Mouse (Mus musculus) liver, embryonic 11.5 days (tissue): ENCODE results near the gene Cyth4. TPM values are rescaled to one million over a fixed set of nuclear protein-coding genes. Genes with fewer than 3 reads are reported as not detected.

Source experiments
- ATAC-seq: fragments of 200-750 bp; cut with Nextera tagmentation; replicated peaks from 2 replicates; pipeline ENCODE4 v1.8.0; 2017; ENCODE audit warnings: moderate number of reproducible peaks, mild to moderate bottlenecking, moderate TSS enrichment, moderate library complexity; ENCODE audit not compliant: low FRiP score
- DNase-seq: peaks from one replicate; pipeline ENCODE4 v3.0.0-alpha.2; 2017; ENCODE audit warnings: low spot score
- H3K27ac ChIP-seq: fragments of 300-500 bp; sonication (generic); 2 replicates; pipeline ENCODE4 v1.5.1; 2014; ENCODE audit warnings: mild to moderate bottlenecking, low read depth, low read length, control low read depth
- H3K27me3 ChIP-seq: fragments of 300-500 bp; sonication (generic); replicated peaks from 2 replicates; pipeline ENCODE4 v1.6.1; 2014; ENCODE audit warnings: low read length, mixed read lengths; ENCODE audit not compliant: control insufficient read depth, insufficient read depth
- H3K36me3 ChIP-seq: fragments of 300-500 bp; sonication (generic); 2 replicates; pipeline ENCODE4 v1.6.1; 2014; ENCODE audit warnings: mild to moderate bottlenecking, low read length, moderate library complexity, mixed read lengths; ENCODE audit not compliant: control insufficient read depth, insufficient read depth
- H3K4me1 ChIP-seq: fragments of 300-500 bp; sonication (generic); replicated peaks from 2 replicates; pipeline ENCODE4 v1.6.1; 2014; ENCODE audit warnings: low read length, mixed read lengths; ENCODE audit not compliant: control insufficient read depth, insufficient read depth
- H3K4me2 ChIP-seq: fragments of 300-500 bp; sonication (generic); 2 replicates; pipeline ENCODE4 v1.6.1; 2014; ENCODE audit warnings: mild to moderate bottlenecking, control low read depth, moderate library complexity
- H3K4me3 ChIP-seq: fragments of 300-500 bp; sonication (generic); 2 replicates; pipeline ENCODE4 v1.5.1; 2014; ENCODE audit warnings: low read depth, low read length, control low read depth
- H3K9ac ChIP-seq: fragments of 300-500 bp; sonication (generic); 2 replicates; pipeline ENCODE4 v1.6.1; 2014; ENCODE audit warnings: low read depth, low read length, control low read depth
- H3K9me3 ChIP-seq: fragments of 300-500 bp; sonication (generic); 2 replicates; pipeline ENCODE4 v1.6.1; 2016; ENCODE audit warnings: low read length, inconsistent platforms, mixed read lengths; ENCODE audit not compliant: control insufficient read depth
- WGBS: fragments of 180-500 bp; shearing (Covaris S2); extraction: QIAGEN DNeasy Blood & Tissue Kit; methylation state at CpG from one replicate; pipeline ENCODE4 v1.1.7; 2014; 5-methylcytosine and 5-hydroxymethylcytosine counted together
- polyA plus RNA-seq: library from polyadenylated mRNA; unstranded; fragments of >200 nt; fragmentation: Nextera tagmentation; extraction: Ambion mirVana; gene quantifications from 2 replicates; pipeline ENCODE4 v1.2.1, GENCODE M21; 2014

Gene Cyth4
- polyA plus RNA-seq, 1 experiment from 2014 or later = 7.8 TPM

DNA sequence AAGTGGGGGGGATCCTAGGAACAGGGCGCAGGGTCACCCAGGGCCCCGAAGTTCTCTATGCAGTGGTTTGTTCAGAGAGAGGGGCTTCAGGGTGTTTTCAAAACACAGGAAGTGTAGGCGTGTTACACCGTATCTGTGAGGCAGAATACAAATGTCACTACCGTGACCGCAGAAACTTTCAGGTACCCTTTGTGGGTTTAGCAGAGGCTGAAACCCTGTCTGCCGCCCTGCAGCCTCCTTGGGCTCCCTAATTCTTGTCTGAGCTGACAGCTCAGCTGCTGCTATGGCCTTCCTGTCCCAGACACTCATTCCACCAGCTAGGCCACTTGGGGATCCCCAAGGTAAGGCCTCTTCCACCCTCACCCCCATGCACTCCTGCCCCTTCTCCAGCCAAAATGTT lies 17.7 kb downstream of the Cyth4 start:
- Histone ChIP-seq H3K4me1 (no peaks in the 10 kb centered on the region), H3K9ac (no peak overlapping the region), H3K27ac (no peak overlapping the region), H3K27me3 (no peaks in the 10 kb centered on the region), H3K4me2 (no peak overlapping the region), H3K4me3 (no peak overlapping the region), H3K36me3 (no peaks in the 10 kb centered on the region), H3K9me3 (no peaks in the 10 kb centered on the region)
- DNase-seq (no peak), ATAC-seq (no peak)
- WGBS = 86% methylated on average over 7 of the region's 7 CpGs

DNA sequence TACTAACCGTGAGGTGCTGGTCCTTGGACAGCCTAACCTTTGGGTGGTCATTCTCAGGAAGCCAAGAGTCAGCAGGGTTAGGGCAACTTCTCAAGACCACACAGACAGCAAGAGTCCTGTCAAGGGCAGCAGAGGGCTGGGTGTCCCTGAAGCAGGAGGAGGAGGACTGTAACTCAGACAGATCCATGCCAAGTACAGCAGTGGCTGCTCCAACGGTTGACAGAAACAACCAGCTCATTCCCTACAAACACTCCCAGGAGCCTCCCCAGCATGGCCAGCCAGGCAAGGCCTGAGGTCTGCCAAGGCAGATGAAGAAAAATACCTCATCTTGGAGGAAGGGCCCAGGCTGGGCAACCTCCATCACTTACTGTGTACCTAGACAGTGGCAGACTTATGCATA lies 20.1 kb downstream of the Cyth4 start:
- Histone ChIP-seq H3K27ac (no peak overlapping the region), H3K27me3 (no peaks in the 10 kb centered on the region), H3K4me2 (no peak overlapping the region), H3K36me3 (no peaks in the 10 kb centered on the region), H3K9me3 (no peaks in the 10 kb centered on the region), H3K9ac (no peak overlapping the region), H3K4me1 (no peaks in the 10 kb centered on the region), H3K4me3 (no peak overlapping the region)
- DNase-seq (no peak), ATAC-seq (no peak)
- 76% methylated on average over 2 of the region's 2 CpGs for WGBS

DNA sequence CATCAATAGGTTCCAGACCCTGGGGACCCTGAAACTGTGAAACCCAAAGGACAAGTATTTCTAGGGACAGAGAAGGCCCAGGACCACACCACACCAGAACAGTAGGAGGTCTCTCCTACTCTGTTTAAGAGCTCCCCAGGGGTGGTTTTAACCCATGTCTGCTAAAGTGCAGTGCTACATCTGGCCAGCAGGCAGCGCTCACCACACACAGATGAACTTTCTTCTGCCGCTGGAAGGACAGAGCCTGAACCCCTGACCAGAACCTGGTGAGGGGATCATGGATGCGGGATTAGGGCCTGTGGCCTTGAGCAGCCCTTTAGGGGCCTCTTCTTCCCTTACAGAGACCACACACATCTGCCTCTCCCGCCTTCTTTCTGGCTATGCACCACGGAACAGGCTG lies 26.6 kb downstream of the Cyth4 start:
- DNase-seq = peak; percentile 64
- Histone ChIP-seq H3K4me2 (no peak overlapping the region), H3K27ac (no peak overlapping the region), H3K4me3 (no peak overlapping the region), H3K9me3 (no peaks in the 10 kb centered on the region), H3K36me3 (no peaks in the 10 kb centered on the region), H3K4me1 (no peaks in the 10 kb centered on the region), H3K27me3 (no peaks in the 10 kb centered on the region), H3K9ac (no peak overlapping the region)
- WGBS = 21% methylated on average over 5 of the region's 5 CpGs
- ATAC-seq = no peak

DNA sequence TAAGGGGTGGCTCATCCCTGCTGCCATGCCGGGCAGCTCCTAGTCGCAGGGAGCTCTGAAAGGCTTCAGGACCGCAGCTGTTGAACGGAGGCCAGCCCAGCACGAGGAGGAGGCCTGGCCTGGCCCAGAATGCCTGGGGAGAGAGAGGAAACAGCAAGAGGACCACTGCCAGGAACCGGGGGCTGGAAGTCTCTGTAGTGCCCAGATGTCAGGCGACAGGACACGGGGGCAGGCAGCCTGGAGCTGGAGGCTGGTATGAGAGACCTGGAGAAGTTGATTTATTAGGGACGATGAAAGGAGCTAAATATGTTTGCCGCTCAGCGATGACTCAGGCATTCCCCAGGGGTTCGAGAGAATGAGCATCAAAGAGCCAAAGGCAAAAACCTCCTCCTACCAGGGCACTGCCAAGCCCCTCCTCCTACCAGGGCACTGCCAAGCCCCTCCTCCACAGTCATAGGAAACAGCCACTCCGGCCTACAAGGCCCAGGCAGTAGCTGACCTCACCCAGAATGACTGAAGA lies 27.6 kb downstream of the Cyth4 start:
- Histone ChIP-seq H3K4me3 (no peak overlapping the region), H3K36me3 (no peaks in the 10 kb centered on the region), H3K4me1 (no peaks in the 10 kb centered on the region), H3K4me2 (no peak overlapping the region), H3K27me3 (no peaks in the 10 kb centered on the region), H3K27ac (no peak overlapping the region), H3K9ac (no peak overlapping the region), H3K9me3 (no peaks in the 10 kb centered on the region)
- ATAC-seq = no peak
- WGBS = 68% methylated on average over 13 of the region's 13 CpGs
- DNase-seq = no peak

DNA sequence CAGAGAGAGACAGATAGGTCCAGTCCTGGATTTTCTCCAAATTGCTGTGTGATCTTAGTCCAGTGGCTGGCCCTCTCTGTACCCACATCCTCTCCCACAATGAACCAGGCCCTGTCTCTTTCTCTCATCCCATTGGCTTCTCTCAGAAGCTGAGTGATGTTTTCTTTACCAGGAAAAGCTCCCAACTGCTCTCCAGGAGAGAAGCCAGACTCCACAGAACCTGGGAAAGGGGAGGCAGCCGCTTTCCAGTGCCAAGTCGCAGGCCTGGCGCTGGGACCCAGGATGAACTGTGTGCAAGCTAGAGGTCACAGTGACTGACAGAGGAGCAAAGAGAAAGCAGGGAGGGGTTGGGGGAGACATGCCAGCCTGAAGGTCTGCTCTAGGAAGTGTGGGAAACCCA lies 28.1 kb downstream of the Cyth4 start:
- Histone ChIP-seq H3K4me1 (no peaks in the 10 kb centered on the region), H3K4me2 (no peak overlapping the region), H3K9me3 (no peaks in the 10 kb centered on the region), H3K27me3 (no peaks in the 10 kb centered on the region), H3K9ac (no peak overlapping the region), H3K27ac (no peak overlapping the region), H3K36me3 (no peaks in the 10 kb centered on the region), H3K4me3 (no peak overlapping the region)
- 75% methylated on average over 3 of the region's 3 CpGs for whole genome bisulfite sequencing
- DNase-seq (no peak), ATAC-seq (no peak)

DNA sequence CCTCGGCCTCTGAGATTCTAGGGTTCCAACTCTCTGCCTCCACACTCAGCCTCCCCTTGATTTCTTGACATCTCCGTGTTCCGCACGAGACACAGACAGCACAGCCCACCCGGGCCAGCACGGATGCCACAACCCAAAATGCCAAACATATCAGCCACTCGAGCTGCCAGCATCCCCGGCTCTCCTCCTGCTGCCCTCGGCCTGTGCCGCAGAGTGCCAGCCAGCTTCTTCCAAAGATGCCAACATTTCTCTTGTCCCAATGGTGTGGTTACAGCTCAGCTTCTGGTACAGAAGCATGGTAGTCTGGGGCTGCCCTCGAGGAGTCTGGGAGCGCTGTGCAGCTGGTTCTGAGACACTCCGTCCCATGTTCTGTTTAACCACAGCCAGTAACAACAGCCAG lies 29.4 kb downstream of the Cyth4 start:
- Histone ChIP-seq H3K9ac (no peak overlapping the region), H3K27me3 (no peaks in the 10 kb centered on the region)
- 83% methylated on average over 13 of the region's 13 CpGs for WGBS

DNA sequence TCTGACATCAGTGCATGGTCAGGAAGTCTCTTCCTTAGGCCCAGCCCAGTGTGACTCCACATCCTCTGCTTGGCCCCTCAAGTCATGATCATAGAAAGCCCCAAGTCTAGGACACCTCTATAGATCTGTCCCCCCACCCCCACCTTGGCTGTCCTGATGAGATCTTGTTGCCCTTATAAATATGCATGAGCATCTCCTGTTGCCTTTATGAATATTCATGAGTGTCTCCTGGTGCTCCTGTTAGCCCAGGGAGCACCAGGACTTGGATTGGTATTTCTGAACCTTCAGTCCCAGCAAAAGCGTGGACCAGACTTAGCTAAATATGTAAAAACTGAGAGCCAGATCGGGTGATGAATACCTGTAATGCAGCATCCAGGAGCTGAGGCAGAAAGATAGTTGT lies 35.5 kb downstream of the Cyth4 start:
- H3K4me1 ChIP-seq = no peaks in the 10 kb centered on the region
- no peak overlapping the region for H3K9ac ChIP-seq
- H3K9me3 ChIP-seq = no peaks in the 10 kb centered on the region
- H3K4me2 ChIP-seq = no peak overlapping the region
- peaks cover 8% of the 10 kb centered on the region; the same call in 1 of the 2 replicates for H3K27me3 ChIP-seq
- no peak for DNase-seq
- WGBS = 48% methylated on average over 2 of the region's 2 CpGs
- H3K27ac ChIP-seq = no peak overlapping the region
- no peaks in the 10 kb centered on the region for H3K36me3 ChIP-seq
- H3K4me3 ChIP-seq = no peak overlapping the region
- ATAC-seq = no peak

More for the DNA sequence above, 29.4 kb downstream of the Cyth4 start:
- H3K4me3 ChIP-seq = no peak overlapping the region
- H3K27ac ChIP-seq = no peak overlapping the region
- H3K9me3 ChIP-seq = no peaks in the 10 kb centered on the region
- H3K4me1 ChIP-seq = no peaks in the 10 kb centered on the region
- no peak overlapping the region for H3K4me2 ChIP-seq
- no peaks in the 10 kb centered on the region for H3K36me3 ChIP-seq
- ATAC-seq (no peak), DNase-seq (no peak)

DNA sequence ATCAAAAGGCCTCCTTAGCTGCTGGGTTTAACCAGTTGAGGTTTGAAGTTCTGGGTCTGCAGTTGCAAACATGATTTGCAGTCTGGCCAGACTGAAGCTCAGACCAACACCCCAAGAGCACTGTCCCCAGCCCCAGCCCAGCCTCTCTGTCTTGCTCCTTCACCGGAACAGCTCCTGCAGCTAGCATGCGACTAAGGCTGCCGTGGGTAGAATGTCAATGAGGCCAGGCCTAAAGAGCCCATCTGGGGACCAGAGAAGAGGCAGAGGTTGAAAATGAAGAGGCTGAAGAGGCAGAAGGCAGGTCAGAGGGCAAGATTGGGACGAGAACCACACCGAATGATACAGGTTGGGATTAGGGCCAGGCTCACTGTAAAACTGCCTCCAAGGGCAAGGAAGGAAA lies 36.6 kb downstream of the Cyth4 start:
- no peak for ATAC-seq
- peaks cover 16% of the 10 kb centered on the region for H3K27me3 ChIP-seq
- 70% methylated on average over 5 of the region's 5 CpGs for WGBS
- DNase-seq = no peak
- no peaks in the 10 kb centered on the region for H3K36me3 ChIP-seq
- H3K9me3 ChIP-seq = no peaks in the 10 kb centered on the region
- no peak overlapping the region for H3K4me2 ChIP-seq
- H3K4me1 ChIP-seq = no peaks in the 10 kb centered on the region
- no peak overlapping the region for H3K9ac ChIP-seq
- H3K27ac ChIP-seq = no peak overlapping the region
- H3K4me3 ChIP-seq = no peak overlapping the region

DNA sequence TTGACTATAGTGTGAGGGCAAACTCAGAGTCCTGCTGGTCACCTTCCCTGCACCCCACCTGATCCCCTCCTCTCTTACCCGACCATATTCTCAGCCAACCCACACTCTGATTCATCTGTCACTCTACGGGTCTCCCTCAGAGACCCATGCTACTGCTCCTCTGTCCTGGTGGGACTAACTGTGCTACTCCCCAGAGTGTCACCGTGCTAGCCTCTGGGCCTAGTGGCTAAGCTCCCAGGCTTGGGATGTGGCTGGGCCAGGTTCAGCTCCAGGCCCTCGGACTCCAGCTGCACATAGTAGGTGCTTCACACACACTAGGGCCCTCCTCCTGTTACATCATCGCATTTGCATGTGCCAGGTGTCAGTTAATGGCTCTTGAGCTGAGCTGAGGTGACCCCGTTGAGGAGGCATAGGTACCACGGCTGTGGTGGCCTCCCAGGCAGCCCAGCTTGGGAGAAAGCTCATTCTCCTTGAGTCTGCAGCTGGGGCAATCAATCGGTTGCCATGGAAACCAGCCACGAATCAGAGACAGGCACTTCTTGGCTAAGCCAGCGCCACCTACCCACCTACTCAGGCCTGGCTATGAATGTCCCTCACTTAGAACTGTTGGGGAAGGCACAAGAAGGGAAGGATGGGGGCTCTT lies 37.4 kb downstream of the Cyth4 start:
- DNase-seq = no peak
- H3K27ac ChIP-seq = no peak overlapping the region
- H3K9ac ChIP-seq = no peak overlapping the region
- no peaks in the 10 kb centered on the region for H3K36me3 ChIP-seq
- WGBS = 34% methylated on average over 10 of the region's 10 CpGs
- H3K4me1 ChIP-seq = no peaks in the 10 kb centered on the region
- no peaks in the 10 kb centered on the region for H3K9me3 ChIP-seq
- peaks cover 19% of the 10 kb centered on the region for H3K27me3 ChIP-seq
- ATAC-seq = no peak
- H3K4me3 ChIP-seq = no peak overlapping the region
- H3K4me2 ChIP-seq = no peak overlapping the region
